In genomic region chrX:7841163-7842162, GRCm38 (mm10) we compare ENCODE assay signal across 8 mouse cellular contexts. TPM values are rescaled to one million over a fixed set of nuclear protein-coding genes. Genes with fewer than 3 reads are reported as not detected.
DNase-seq lines count a peak whose midpoint lies in the region; ATAC-seq and TF ChIP-seq lines count a peak whose summit lies in the region.

Gene Otud5, plus strand, starts transcription at chrX:7841364.

- peak within 1 kb of the TSS; percentile 90 for H3K27ac ChIP-seq in heart, embryonic 11.5 days (ENCODE audit: low read depth, low read length)
- H3K27ac ChIP-seq in kidney, embryonic 16.5 days (ENCODE audit: low read length): peak within 1 kb of the TSS; percentile 96
- H3K27ac ChIP-seq in liver, adult 2 months (replicated peaks; ENCODE audit: insufficient read depth, low read depth, low read length): peak within 1 kb of the TSS; percentile 97

- peak; percentile 99 for DNase-seq in brain, embryonic 14.5 days (ENCODE audit: low read depth)
- peak; percentile 97 for DNase-seq in liver, adult 2 months (ENCODE audit: extremely low read depth, low read depth, low spot score)
- peak; percentile 97 for DNase-seq in splenic B cell, adult 2 months (ENCODE audit: low read depth, low spot score)

- no peaks in the 10 kb centered on the region for H3K27me3 ChIP-seq in C2C12 (ENCODE audit: control insufficient read depth, insufficient read depth, insufficient read length)
- H3K27me3 ChIP-seq in erythroblast, embryonic 14.5 days (ENCODE audit: control insufficient read depth): no peaks in the 10 kb centered on the region; the same call in 1 of the 2 replicates
- H3K27me3 ChIP-seq in heart, embryonic 11.5 days (ENCODE audit: control insufficient read depth, insufficient read depth, low read length): no peaks in the 10 kb centered on the region
- H3K27me3 ChIP-seq in kidney, embryonic 16.5 days (ENCODE audit: insufficient read depth, low read length): no peaks in the 10 kb centered on the region
- H3K27me3 ChIP-seq in liver, adult 2 months (ENCODE audit: control insufficient read depth, insufficient read depth, low read length): no peaks in the 10 kb centered on the region
- no peaks in the 10 kb centered on the region for H3K27me3 ChIP-seq in myocyte (ENCODE audit: control insufficient read depth, insufficient read depth, insufficient read length)
- H3K27me3 ChIP-seq in splenic B cell, adult 2 months (ENCODE audit: control insufficient read depth, insufficient read depth, low read length, poor library complexity, severe bottlenecking): no peaks in the 10 kb centered on the region

- H3ac ChIP-seq in C2C12 (ENCODE audit: control insufficient read depth, insufficient read length, low read depth): peak within 1 kb of the TSS; percentile 90
- peak within 1 kb of the TSS; percentile 84 for H3ac ChIP-seq in myocyte (ENCODE audit: control insufficient read depth, insufficient read length)

- peak within 1 kb of the TSS; percentile 75 for H3K9ac ChIP-seq in heart, embryonic 11.5 days (ENCODE audit: low read depth, low read length)
- H3K9ac ChIP-seq in kidney, embryonic 16.5 days (replicated peaks; ENCODE audit: low read length): peak within 1 kb of the TSS; percentile 82
- peak within 1 kb of the TSS; percentile 97 for H3K9ac ChIP-seq in liver, adult 2 months (ENCODE audit: low read depth, low read length)

- WGBS in heart, embryonic 11.5 days (ENCODE audit: insufficient replicate concordance): 14% methylated on average over 71 of the region's 74 CpGs
- 18% methylated on average over 74 of the region's 74 CpGs for WGBS in kidney, embryonic 16.5 days
- WGBS in liver, adult 2 months: under 1% methylated on average over 70 of the region's 74 CpGs

- H3K4me2 ChIP-seq in heart, embryonic 11.5 days: peak within 1 kb of the TSS; percentile 72
- H3K4me2 ChIP-seq in kidney, embryonic 16.5 days (replicated peaks; ENCODE audit: low read depth, low read length): peak within 1 kb of the TSS; percentile 62
- H3K4me2 ChIP-seq in myocyte (ENCODE audit: low read depth): peak within 1 kb of the TSS; percentile 86

- peak; percentile 95 for ATAC-seq in heart, embryonic 11.5 days (replicated peaks; ENCODE audit: insufficient number of reproducible peaks, low FRiP score, low TSS enrichment)
- peak; percentile 99 for ATAC-seq in kidney, embryonic 16.5 days (ENCODE audit: low FRiP score, low TSS enrichment)

- H3K36me3 ChIP-seq in C2C12 (ENCODE audit: control insufficient read depth, insufficient read depth) (peaks cover 3% of the 10 kb centered on the region), myocyte (ENCODE audit: control insufficient read depth, insufficient read depth) (no peaks in the 10 kb centered on the region)
- peaks cover 39% of the 10 kb centered on the region for H3K36me3 ChIP-seq in erythroblast, embryonic 14.5 days (ENCODE audit: control insufficient read depth)
- H3K36me3 ChIP-seq in heart, embryonic 11.5 days (ENCODE audit: control insufficient read depth, insufficient read depth, low read length): no peaks in the 10 kb centered on the region
- no peaks in the 10 kb centered on the region for H3K36me3 ChIP-seq in kidney, embryonic 16.5 days (ENCODE audit: insufficient read depth, low read length)
- no peaks in the 10 kb centered on the region; the same call in 1 of the 2 replicates for H3K36me3 ChIP-seq in liver, adult 2 months (ENCODE audit: control insufficient read depth, insufficient read depth, low read length)
- H3K36me3 ChIP-seq in splenic B cell, adult 2 months (ENCODE audit: control insufficient read depth, insufficient read depth, low read length, poor library complexity, severe bottlenecking): no peaks in the 10 kb centered on the region

- no peak for TF ChIP-seq CTCF in C2C12 (IDR thresholded peaks at IDR 0.05; ENCODE audit: control insufficient read depth, insufficient read depth, insufficient read length)
- no peak for TF ChIP-seq CTCF in brain, embryonic 14.5 days (IDR thresholded peaks at IDR 0.05; ENCODE audit: borderline replicate concordance, extremely low read depth, insufficient read depth, insufficient read length)
- TF ChIP-seq CTCF in liver, adult 2 months (IDR thresholded peaks at IDR 0.05; ENCODE audit: low read depth, low read length): no peak

- H3K9me3 ChIP-seq in erythroblast, embryonic 14.5 days (ENCODE audit: control insufficient read depth, low read length): peaks cover 10% of the 10 kb centered on the region
- no peaks in the 10 kb centered on the region for H3K9me3 ChIP-seq in heart, embryonic 11.5 days (replicated peaks; ENCODE audit: control insufficient read depth, low read length)
- H3K9me3 ChIP-seq in kidney, embryonic 16.5 days (ENCODE audit: low read length): no peaks in the 10 kb centered on the region

- peaks cover 69% of the 10 kb centered on the region for H3K4me1 ChIP-seq in erythroblast, embryonic 14.5 days (ENCODE audit: control insufficient read depth)
- no peaks in the 10 kb centered on the region for H3K4me1 ChIP-seq in heart, embryonic 11.5 days (ENCODE audit: control insufficient read depth, insufficient read depth, low read length)
- peaks cover 13% of the 10 kb centered on the region; the same call in 1 of the 2 replicates for H3K4me1 ChIP-seq in kidney, embryonic 16.5 days (ENCODE audit: insufficient read depth, low read length)
- H3K4me1 ChIP-seq in liver, adult 2 months (ENCODE audit: control insufficient read depth, insufficient read depth, low read length): peaks cover 7% of the 10 kb centered on the region

- peaks cover 32% of the 10 kb centered on the region for H3K79me3 ChIP-seq in C2C12 (ENCODE audit: low read depth)

- no peak for TF ChIP-seq POLR2A in brain, embryonic 14.5 days (IDR thresholded peaks at IDR 0.05; ENCODE audit: borderline replicate concordance, extremely low read depth, insufficient read depth, insufficient read length, poor library complexity, severe bottlenecking)
- 0 out of 2 replicates have a peak, but pooled peaks have one; percentile 42 for TF ChIP-seq POLR2A in liver, adult 2 months (IDR thresholded peaks at IDR 0.05; ENCODE audit: extremely low read depth, insufficient read depth, low read length)
- TF ChIP-seq POLR2A in myocyte (IDR thresholded peaks at IDR 0.05; ENCODE audit: insufficient read length, low read depth): peak; percentile 27

- H3K79me2 ChIP-seq in C2C12 (ENCODE audit: control insufficient read depth, insufficient read depth): peaks cover 46% of the 10 kb centered on the region
- H3K79me2 ChIP-seq in liver, adult 2 months (ENCODE audit: control insufficient read depth, insufficient read depth, low read length): peaks cover 7% of the 10 kb centered on the region
- peaks cover 40% of the 10 kb centered on the region for H3K79me2 ChIP-seq in myocyte (ENCODE audit: control insufficient read depth, insufficient read depth)

- H3K4me3 ChIP-seq in C2C12 (ENCODE audit: insufficient read depth, poor library complexity, severe bottlenecking) (peak within 1 kb of the TSS; percentile 56), myocyte (peak within 1 kb of the TSS; percentile 49)
- H3K4me3 ChIP-seq in erythroblast, embryonic 14.5 days (replicated peaks): peak within 1 kb of the TSS; percentile 94
- peak within 1 kb of the TSS; percentile 49 for H3K4me3 ChIP-seq in heart, embryonic 11.5 days (ENCODE audit: low read depth, low read length)
- H3K4me3 ChIP-seq in kidney, embryonic 16.5 days (ENCODE audit: low read length): peak within 1 kb of the TSS; percentile 74
- peak within 1 kb of the TSS; percentile 89 for H3K4me3 ChIP-seq in liver, adult 2 months (ENCODE audit: insufficient read depth, low read depth, low read length)

TF ChIP-seq in C2C12, 6 proteins besides CTCF, POLR2A, EP300 and RAD21:
- no peak for TF ChIP-seq MYOD1 (IDR thresholded peaks at IDR 0.05; ENCODE audit: control insufficient read depth, insufficient read length, low read depth)
- peak; percentile 12 for TF ChIP-seq MAX (IDR thresholded peaks at IDR 0.05)

TF ChIP-seq in myocyte, 11 proteins besides CTCF, POLR2A, EP300 and RAD21:
- TF ChIP-seq POLR2AphosphoS2 (IDR thresholded peaks at IDR 0.05; ENCODE audit: insufficient read length, low read depth): peak; percentile 12
- TF ChIP-seq E2F4 (IDR thresholded peaks at IDR 0.05; ENCODE audit: insufficient read depth): peak; percentile 55
- TF ChIP-seq MAX (IDR thresholded peaks at IDR 0.05; ENCODE audit: low read depth): no peak

RNA-seq across cellular contexts. Expression of gene Otud5, which starts in this region (rescaled TPM):
- polyA plus RNA-seq in C2C12 (2012; fragmentation: generic; extraction: Trizol) (32.0 TPM), myocyte (2012; fragmentation: generic; extraction: Trizol) (36.3 TPM)
- 42.4 and 56.4 TPM in 2 replicates for polyA plus RNA-seq in brain, embryonic 14.5 days (2012; rRNA removed)
- polyA plus RNA-seq in erythroblast, embryonic 14.5 days (2012): 36.0 and 44.0 TPM in 2 replicates
- polyA plus RNA-seq in heart, embryonic 11.5 days (2014; fragmentation: Nextera tagmentation; extraction: Ambion mirVana): 22.9 and 23.7 TPM in 2 replicates
- 37.5 and 39.1 TPM in 2 replicates for polyA plus RNA-seq in kidney, embryonic 16.5 days (2015; fragmentation: Nextera tagmentation; extraction: Ambion mirVana)
- 18.0 and 22.0 TPM in 2 replicates for total RNA-seq in liver, adult 2 months (2014; rRNA removed)
- 14.2 and 17.0 TPM in 2 replicates for polyA plus RNA-seq in liver, adult 2 months (2012; rRNA removed)

Comparison
In these comparisons a context has a peak if more than half of its experiments do, and no peak if none do; other contexts are left out.
1. Peak in every context shown above with its lines: DNase-seq, ATAC-seq, H3K4me3 ChIP-seq and H3K27ac ChIP-seq.